Mouse (Mus musculus): Measurements from ENCODE around the gene Ric8a. TPM values are rescaled to one million over a fixed set of nuclear protein-coding genes. Genes with fewer than 3 reads are reported as not detected.

Gene Ric8a
- total and polyA plus RNA-seq, 3 experiments: 52.3 to 63.4 TPM; not detected in 1

DNA sequence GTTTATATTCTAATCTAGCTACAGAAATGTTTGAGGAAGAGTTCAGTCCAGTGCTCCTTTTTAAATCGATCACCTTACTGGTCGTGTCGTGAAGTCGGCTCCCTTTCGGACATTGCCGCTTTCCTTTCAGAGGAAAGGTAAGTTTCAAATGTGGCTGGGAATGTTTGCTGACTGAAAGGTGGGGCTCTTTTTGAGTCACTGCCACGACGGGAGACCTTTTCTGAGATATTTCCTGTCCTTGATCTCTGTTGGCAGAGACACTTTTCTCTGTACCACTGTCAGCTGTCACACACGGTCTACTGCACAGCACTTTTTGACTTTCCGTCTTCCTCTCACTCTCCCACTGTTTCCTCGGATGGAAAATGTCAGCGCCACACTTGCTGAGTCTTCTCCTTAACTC, 43.9 kb upstream of the Ric8a start:
- TF ChIP-seq ZMIZ1 (IDR thresholded peaks at IDR 0.05; ENCODE audit: low read depth, low read length) (no peak), ETS1 (IDR thresholded peaks at IDR 0.05; ENCODE audit: low read depth, low read length) (no peak)
- Histone ChIP-seq H3K36me3 (ENCODE audit: control insufficient read depth in 1 of 2, insufficient read depth in 2 of 2, low read length in 2 of 2) (no peaks in the 10 kb centered on the region), H3K27me3 (ENCODE audit: control insufficient read depth in 1 of 2, insufficient read depth in 2 of 2, low read length in 2 of 2) (peaks cover 7 to 24% of the 10 kb centered on the region in 2 experiments), H3K4me3 (ENCODE audit: control insufficient read depth in 1 of 2, insufficient read depth in 1 of 2, low read depth in 2 of 2, low read length in 2 of 2) (no peak overlapping the region), H3K4me1 (ENCODE audit: control insufficient read depth in 1 of 2, insufficient read depth in 2 of 2, low read length in 2 of 2) (no peaks in the 10 kb centered on the region), H3K27ac (ENCODE audit: control insufficient read depth, low read depth, low read length) (no peak overlapping the region), H3K79me2 (ENCODE audit: control insufficient read depth, insufficient read depth, low read length, poor library complexity) (no peaks in the 10 kb centered on the region), H3K9ac (ENCODE audit: control insufficient read depth, low read depth, low read length, poor library complexity, severe bottlenecking) (no peak overlapping the region), H3K9me3 (replicated peaks; ENCODE audit: insufficient read depth, low read length) (no peaks in the 10 kb centered on the region)
- DNase-seq (ENCODE audit: low read depth, low spot score): no peak

DNA sequence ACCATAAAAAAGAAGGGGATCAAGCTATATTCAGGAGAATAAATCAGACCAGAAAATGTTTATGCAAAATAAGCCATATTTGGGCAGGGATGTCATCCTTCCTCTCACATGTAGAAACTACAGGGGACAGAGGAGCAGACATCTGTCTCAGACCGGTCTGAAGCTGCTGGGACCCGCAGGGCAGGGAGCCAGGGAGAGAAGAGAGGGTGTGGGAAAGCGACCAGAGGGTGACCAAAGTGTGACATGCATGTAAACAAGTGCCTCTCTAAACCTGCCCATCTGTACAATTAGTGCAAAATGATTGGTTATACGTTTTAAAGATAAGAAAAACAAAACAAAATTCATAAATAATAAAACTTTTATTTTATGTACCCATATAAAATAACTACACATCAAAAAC, 36.6 kb upstream of the Ric8a start:
- peaks cover 13 to 28% of the 10 kb centered on the region in 2 experiments for H3K27me3 ChIP-seq (ENCODE audit: control insufficient read depth in 1 of 2, insufficient read depth in 2 of 2, low read length in 2 of 2)
- H3K27ac ChIP-seq (ENCODE audit: control insufficient read depth, low read depth, low read length): no peak overlapping the region
- no peak overlapping the region for H3K9ac ChIP-seq (ENCODE audit: control insufficient read depth, low read depth, low read length, poor library complexity, severe bottlenecking)
- DNase-seq (ENCODE audit: low read depth, low spot score): no peak
- no peak for TF ChIP-seq NRF1 (IDR thresholded peaks at IDR 0.05; ENCODE audit: insufficient read depth, low read depth, low read length, poor library complexity, severe bottlenecking)
- H3K79me2 ChIP-seq (ENCODE audit: control insufficient read depth, insufficient read depth, low read length, poor library complexity): no peaks in the 10 kb centered on the region
- H3K9me3 ChIP-seq (replicated peaks; ENCODE audit: insufficient read depth, low read length): no peaks in the 10 kb centered on the region
- no peaks in the 10 kb centered on the region for H3K36me3 ChIP-seq (ENCODE audit: control insufficient read depth in 1 of 2, insufficient read depth in 2 of 2, low read length in 2 of 2)
- H3K4me3 ChIP-seq (ENCODE audit: control insufficient read depth in 1 of 2, insufficient read depth in 1 of 2, low read depth in 2 of 2, low read length in 2 of 2): no peak overlapping the region
- H3K4me1 ChIP-seq (ENCODE audit: control insufficient read depth in 1 of 2, insufficient read depth in 2 of 2, low read length in 2 of 2): no peaks in the 10 kb centered on the region

DNA sequence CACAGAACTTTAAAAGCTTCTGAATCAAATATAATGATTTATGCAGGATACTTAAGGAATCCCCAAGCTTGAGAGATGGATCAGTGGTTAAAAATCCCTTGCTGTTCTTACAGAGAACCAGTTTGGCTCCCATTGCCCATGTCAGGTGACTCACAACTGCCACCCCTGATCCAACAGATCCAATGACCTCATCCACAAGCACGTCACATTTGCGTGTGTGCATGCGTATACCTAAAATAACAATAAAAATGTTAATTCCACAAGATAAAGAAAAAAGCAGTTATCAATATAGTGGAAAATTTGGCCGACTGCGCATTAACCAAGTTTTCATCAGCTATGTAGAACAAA, 35.5 kb upstream of the Ric8a start:
- TF ChIP-seq NELFE (IDR thresholded peaks at IDR 0.05; ENCODE audit: low read depth, low read length) (no peak), KAT2A (conservative IDR thresholded peaks at IDR 0.05; ENCODE audit: low read depth, low read length) (no peak), MAX (IDR thresholded peaks at IDR 0.05; ENCODE audit: low read length) (no peak), SMC3 (IDR thresholded peaks at IDR 0.05; ENCODE audit: low read depth, low read length) (no peak), USF2 (IDR thresholded peaks at IDR 0.05; ENCODE audit: borderline replicate concordance in 1 of 2, insufficient read depth in 1 of 2, low read depth in 1 of 2, low read length in 2 of 2) (no peak), EP300 (IDR thresholded peaks at IDR 0.05; ENCODE audit: low read depth in 1 of 2, low read length in 2 of 2) (no peak), CHD1 (IDR thresholded peaks at IDR 0.05; ENCODE audit: low read depth, low read length) (no peak), TBP (IDR thresholded peaks at IDR 0.05; ENCODE audit: low read depth, low read length) (no peak), TAL1 (IDR thresholded peaks at IDR 0.05; ENCODE audit: low read length) (no peak), RCOR1 (IDR thresholded peaks at IDR 0.05; ENCODE audit: low read depth, low read length) (no peak), NRF1 (IDR thresholded peaks at IDR 0.05; ENCODE audit: insufficient read depth, low read depth, low read length, poor library complexity, severe bottlenecking) (no peak), UBTF (IDR thresholded peaks at IDR 0.05; ENCODE audit: borderline replicate concordance, insufficient read depth, low read depth, low read length) (no peak), POLR2A (IDR thresholded peaks at IDR 0.05; ENCODE audit: control insufficient read depth in 1 of 2, insufficient read depth in 1 of 2, low read depth in 1 of 2, low read length in 2 of 2, poor library complexity in 1 of 2) (no peak), ZMIZ1 (IDR thresholded peaks at IDR 0.05; ENCODE audit: low read depth, low read length) (no peak), MYC (IDR thresholded peaks at IDR 0.05; ENCODE audit: low read depth, low read length) (no peak), TCF12 (IDR thresholded peaks at IDR 0.05; ENCODE audit: low read depth, low read length) (no peak)
- Histone ChIP-seq H3K9ac (ENCODE audit: control insufficient read depth, low read depth, low read length, poor library complexity, severe bottlenecking) (no peak overlapping the region), H3K4me3 (ENCODE audit: control insufficient read depth in 1 of 2, insufficient read depth in 1 of 2, low read depth in 2 of 2, low read length in 2 of 2) (no peak overlapping the region), H3K79me2 (ENCODE audit: control insufficient read depth, insufficient read depth, low read length, poor library complexity) (no peaks in the 10 kb centered on the region), H3K9me3 (replicated peaks; ENCODE audit: insufficient read depth, low read length) (no peaks in the 10 kb centered on the region), H3K36me3 (ENCODE audit: control insufficient read depth in 1 of 2, insufficient read depth in 2 of 2, low read length in 2 of 2) (no peaks in the 10 kb centered on the region), H3K4me1 (ENCODE audit: control insufficient read depth in 1 of 2, insufficient read depth in 2 of 2, low read length in 2 of 2) (no peaks in the 10 kb centered on the region), H3K27ac (ENCODE audit: control insufficient read depth, low read depth, low read length) (no peak overlapping the region), H3K27me3 (ENCODE audit: control insufficient read depth in 1 of 2, insufficient read depth in 2 of 2, low read length in 2 of 2) (peaks cover 13 to 25% of the 10 kb centered on the region in 2 experiments)
- DNase-seq (ENCODE audit: low read depth, low spot score): no peak
